Mouse (Mus musculus): ENCODE results near the gene Serinc3.
"Not testable (repeated sequence)": the region's sequence is repeated elsewhere in the genome, so short reads cannot be mapped to it uniquely, and the experiment has no call there.

The Serinc3 gene

DNA sequence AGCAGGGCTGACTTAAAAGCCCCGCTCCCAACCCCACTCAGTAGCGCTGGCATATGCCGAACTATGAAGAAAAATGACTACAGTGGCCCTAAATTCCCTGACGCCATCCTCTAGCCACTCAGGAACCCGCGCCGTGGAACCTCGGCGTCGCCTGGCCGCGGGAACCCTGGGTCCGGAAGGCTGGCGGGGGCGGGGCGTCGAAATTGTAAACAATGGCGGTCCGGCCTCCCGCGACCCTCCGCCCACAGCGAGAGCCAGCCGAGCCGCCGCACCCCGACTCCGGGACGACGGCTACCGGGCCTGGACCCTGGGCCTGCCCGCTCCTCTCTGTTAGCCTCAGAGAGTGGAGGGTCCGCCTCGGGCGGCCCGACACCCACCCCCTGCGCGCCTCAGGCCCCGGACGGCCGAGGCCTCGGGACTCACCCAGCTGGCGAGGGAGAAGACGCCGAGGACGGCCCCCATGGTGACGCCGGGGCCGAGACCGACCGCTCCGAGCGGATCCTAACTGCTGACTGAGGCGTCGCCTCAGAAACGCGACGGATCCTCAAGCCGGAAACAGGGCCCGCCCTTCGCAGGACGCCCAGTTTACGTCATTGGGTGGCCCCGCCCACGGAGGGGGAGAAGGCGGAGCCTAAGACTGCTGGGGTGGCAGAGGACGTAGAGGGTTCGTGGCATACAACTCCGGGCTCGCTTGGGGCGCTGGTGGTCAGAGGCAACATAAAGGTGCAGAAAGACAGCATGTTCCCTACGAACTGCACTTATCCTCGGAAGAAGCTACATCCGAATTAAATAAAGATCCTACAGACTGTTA lies at the start of gene Serinc3:
Gene Serinc3 (minus strand): TSS at position 557 of the 811 bp plus-strand sequence.
- DNase-seq (ENCODE audit: low spot score), result peak; percentile 98

DNA sequence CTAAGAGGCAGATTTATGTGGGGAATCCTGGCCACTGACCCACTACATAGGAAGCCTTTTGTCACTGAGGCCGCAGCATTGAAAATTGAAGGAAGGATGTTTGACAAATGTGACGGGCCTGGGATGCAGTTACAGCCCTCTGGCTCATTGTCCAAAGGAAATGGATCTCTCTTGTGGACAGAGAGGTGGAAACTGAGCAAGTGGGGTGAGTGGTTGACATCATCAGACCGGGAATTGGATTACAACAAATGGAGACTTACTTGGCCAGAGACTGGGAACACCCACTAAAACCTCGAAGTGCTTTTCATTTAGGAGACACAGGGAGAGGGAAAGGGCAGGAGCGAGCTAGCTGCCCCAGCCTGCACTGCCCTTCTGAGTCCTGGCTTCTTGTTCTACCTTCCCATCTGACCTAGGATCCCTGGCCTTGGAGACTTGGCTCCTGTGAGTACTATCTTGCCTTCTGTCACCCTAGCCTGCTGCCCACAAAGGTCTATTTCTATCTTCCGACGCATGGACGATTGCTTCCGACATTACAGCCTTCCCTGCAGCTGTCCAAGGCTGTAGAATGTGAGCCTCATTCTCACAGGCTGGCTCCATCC lies 48.9 kb upstream of the Serinc3 start:
- peak; percentile 33 for DNase-seq (ENCODE audit: low spot score)

DNA sequence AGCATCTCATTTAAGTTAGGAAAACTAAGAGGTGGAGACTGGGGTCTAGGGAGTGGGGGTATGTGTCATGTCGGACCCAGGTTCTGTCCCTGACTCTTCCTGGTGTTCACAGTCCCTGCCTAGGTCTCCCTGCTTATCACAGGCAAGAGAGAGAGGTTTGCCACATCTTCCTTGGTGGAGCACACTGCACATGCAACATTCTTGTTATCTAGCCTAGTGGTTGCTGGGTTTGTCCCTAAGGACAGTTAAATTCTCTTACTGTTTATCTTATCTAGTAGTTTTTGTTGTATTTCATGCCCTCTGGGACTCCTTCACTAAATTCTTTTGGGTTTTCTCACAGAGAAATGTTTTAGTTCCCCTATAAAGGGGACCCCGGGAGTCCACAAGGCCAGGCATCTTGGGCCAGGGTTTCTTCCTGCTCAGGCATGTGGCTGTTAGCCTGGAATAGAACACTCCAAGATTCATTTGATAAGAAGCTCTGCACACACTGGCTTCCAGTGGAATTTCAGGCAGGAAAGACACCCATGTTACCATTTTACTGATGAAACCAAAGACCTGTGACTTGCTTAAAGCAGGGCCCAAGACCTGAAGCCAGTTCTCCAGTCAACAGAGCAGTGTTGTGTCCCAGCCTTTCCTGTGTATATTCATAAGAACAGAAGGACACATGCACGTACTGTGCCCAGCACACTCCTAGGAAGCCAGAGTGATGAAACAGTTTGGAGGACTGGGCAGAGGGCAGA lies 48.1 kb upstream of the Serinc3 start:
- no peak for DNase-seq (ENCODE audit: low spot score)

DNA sequence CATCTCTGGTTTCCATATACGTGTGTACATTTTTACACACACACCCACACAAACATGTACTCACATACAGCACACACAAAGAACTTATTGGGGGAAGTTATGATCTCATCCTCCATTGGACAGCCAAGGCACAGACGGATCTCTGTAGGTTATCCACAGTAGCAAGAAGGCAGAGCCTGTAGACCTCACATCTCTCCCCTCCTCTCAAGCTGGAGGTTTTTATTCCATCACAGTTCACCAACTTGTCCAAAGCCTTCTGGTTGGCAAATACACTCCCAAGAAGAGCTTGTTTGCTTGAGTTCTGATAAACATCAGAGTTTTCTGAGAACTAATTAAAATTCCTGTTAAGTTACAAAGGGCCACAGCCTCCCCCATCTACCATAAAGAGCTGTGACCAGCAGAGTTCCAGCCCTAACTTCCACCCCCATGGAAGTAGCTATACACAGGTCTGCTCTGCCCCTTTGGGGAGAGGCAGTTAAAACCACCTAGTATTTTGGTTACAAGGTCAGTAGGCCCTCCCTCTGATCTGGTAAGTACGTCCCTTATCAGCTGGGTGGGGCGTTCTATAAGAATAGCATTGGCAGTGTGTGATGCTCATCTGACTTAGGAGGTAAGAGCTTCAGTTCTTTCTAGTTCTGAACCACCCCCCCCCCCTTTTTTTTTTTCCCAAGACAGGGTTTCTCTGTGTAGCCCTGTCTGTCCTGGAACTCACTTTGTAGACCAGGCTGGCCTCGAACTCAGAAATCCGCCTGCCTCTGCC lies 47.1 kb upstream of the Serinc3 start:
- no peak for DNase-seq (ENCODE audit: low spot score)

DNA sequence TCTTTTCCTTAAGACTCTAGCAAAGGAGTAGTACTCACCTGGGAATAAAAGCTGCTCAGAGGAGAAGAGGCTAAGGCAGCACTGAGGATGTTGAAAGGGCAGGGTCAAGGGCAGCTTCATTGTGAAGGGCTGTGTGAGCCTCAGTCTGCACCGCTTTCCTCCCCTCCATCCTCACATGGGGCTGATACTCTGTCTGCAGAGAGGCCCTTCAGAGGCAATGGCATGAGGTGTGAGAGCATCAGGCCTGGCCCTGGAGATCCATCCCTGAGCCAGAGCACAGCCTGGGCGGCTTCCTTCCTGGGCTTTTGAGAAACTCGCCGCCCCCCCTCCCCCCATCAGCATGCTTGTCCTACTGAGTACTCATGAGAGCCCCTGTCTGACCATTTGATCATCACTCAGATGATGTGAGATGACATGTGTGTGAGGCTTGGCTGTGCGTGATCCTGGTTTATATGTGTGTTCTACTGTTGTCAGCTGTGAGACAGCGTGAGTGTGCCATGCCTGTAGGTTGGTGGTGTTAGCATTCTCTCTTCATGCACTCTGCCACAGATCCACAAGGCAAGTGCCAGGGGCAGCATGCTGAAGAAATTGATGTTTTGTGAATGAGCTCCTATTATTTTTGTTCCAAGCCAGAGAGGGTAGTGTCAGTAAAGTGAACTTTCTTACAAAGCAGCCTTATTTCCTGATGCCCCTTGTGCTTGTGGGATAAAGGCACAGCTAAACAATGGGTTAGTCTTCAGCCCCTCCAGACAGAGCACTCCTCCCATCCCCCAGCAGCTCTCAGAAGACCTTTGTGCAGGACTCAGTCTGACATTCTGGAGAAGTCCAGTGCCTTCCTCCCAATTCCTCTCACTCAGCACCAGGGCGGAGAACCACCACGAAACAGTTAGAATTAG lies 45.7 kb upstream of the Serinc3 start:
- DNase-seq (ENCODE audit: low spot score), result peak; percentile 27

DNA sequence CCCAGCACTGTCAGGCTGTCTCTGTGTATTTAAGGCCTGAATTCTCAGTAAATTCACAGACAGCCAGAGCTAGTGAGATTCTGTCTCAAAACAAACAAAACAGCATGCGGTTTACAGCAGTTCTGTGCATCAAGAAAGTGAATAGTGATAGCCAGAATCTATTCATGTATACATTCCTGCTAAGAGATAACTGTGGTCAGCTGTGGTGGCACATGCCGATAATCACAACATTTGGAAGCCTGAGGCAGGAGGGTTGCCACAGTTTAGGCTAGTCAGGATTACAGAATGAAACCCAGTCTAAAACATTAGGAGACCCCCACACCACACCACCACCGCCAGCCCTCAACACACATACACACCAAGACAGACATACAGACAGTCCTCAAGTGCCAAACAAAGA lies 44.8 kb upstream of the Serinc3 start:
- DNase-seq (ENCODE audit: low spot score), result no peak

DNA sequence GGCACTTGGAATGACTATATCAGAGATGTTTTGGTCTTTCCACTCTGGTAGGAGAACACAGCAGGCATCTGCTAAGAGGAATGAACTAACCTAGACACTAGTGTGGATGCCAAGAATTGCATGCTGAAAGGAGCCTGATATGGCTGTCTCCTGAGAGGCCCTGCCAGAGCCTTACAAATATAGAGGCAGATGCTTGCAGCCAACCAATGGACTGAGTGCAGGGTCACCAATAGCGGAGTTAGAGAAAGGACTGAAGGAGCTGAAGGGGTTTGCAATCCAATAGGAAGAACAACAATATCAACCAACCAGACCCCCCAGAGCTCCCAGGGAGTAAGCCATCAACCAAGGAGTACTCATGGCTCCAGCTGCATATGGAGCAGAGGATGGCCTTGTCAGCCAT lies 43.4 kb upstream of the Serinc3 start:
- not testable (repeated sequence) for DNase-seq (ENCODE audit: low spot score)

DNA sequence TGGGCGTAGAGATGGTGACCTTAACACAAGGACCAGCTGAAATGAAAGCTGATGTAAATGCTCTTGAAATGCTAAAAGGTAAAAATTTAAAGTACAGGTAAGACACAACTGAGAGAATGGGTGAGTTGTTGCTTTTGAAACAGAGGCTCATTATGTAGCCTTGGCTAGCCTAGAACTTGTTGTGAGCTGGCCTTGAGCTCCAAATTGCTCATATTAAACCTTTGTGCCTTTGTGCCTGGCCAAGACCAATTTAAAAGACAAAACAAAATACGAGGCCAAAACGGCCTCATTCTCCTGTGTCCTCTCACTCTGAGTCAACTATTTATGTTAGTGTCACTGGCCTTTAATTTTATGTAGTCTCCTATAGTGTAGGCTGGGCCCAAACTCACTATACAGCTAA lies 42.0 kb upstream of the Serinc3 start:
- DNase-seq (ENCODE audit: low spot score), result no peak

DNA sequence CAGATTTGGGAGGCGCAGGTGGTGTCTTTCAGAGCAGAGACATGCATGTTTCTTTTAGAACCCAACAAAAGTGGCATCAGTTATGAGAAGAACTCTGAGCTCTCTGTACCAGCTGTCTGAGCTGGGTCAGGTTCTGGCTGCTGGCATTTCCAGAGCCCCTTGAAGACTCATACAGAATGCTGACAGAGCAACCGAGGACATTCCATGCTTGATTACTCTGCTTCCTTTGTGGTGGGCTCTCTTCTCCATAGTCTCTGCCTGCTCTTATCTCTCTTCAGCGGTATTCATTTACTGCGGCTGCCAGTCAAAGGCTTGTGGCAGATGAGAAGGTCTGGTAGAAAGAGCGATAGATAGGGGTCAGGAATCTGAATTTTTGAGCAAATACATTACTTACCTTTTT lies 41.3 kb upstream of the Serinc3 start:
- no peak for DNase-seq (ENCODE audit: low spot score)

DNA sequence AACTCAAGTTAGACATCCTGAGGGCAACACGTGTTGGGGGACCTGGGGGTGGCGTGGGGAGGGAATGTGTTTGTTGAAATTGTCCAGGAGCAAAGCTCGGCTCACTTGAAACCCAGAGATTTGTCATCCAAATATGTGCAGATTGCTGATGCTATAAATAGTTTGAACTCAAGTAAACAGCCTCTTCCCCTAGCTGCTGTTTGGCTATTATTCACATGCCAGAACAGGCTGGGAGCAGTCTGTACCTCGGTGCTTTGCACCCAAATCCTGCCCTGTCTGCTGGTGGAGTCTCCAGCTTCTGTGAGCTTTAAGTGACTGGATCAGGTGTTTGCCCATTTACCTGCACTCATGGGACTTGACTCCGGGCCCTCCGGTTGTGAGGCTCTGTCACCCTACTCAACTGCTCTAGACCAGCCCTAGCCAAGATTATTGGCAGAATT lies 40.9 kb upstream of the Serinc3 start:
- no peak for DNase-seq (ENCODE audit: low spot score)

DNA sequence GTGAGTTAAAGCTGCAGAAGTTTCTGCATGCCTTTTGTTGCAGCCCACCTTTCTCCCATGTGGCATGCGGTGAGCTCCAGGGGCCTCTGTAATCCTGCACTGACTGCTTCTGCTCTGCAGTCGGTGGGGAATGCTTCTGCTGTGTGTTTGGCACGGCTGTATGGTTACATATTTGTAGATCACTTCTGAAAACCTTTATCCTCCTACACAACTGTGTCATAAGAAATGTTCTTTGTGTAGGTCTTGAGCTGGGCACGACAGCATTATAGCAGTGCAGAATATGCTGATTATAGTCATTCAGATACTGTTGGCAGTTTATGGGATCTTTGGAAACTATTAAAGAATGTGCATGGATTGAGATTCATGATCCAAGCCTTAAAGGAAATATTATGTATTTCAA lies 40.4 kb upstream of the Serinc3 start:
- DNase-seq (ENCODE audit: low spot score), result no peak

DNA sequence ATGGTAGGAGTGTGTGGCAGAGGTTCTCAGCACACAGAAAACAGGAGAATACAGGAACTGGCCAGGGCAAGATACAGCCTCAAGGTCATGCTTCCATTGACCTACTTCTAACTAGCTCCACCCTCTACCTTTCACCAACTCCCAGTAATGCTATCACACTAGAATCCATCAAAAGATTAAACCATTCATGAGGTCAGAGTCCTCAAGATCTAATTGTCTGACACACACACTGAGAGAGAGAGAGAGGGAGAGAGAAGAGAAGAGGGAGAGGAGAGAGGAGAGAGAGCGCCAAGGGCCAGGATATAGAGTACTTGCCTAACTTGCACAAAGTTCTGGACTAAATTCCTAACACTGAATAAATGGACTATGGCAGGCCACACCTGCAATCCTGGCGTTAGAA lies 37.4 kb upstream of the Serinc3 start:
- no peak for DNase-seq (ENCODE audit: low spot score)

DNA sequence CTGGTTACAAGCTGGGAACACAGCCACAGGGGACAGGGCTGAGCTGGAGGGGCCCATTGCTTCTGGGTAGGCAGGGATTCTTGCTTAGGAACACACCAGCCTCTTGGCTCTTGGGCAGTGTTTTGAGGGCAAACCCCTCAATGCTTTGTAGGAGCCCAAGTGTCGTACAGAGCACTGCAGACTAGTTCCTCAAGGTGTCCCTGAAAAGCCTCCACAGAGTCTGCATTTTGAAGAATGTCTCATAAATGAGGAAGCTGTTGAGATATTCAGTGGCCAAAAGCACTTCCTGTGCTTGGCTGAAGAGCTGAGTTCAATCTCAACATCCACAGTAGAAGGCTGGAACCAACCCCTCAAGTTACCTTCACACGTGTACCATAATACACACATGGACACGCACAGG lies 31.8 kb upstream of the Serinc3 start:
- DNase-seq (ENCODE audit: low spot score), result no peak

DNA sequence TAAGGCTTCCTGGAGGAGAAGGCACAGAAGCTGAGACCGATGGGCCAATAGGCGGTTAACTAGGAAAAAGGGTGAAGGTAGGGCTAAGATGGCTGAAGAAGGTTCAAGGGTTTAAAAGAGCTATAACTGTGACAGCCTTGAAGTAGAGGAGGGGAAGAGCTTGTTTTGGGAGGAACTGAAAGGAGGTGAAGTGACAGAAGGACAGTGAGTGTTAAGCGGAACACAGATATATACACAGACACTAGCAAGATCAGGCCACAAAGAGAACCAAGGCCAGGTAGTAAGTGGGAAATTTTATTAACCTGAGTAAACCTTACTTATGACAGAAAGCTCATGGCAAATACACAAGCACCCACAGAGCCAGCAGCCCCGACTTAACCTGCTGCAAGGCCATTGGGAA lies 31.4 kb upstream of the Serinc3 start:
- no peak for DNase-seq (ENCODE audit: low spot score)

DNA sequence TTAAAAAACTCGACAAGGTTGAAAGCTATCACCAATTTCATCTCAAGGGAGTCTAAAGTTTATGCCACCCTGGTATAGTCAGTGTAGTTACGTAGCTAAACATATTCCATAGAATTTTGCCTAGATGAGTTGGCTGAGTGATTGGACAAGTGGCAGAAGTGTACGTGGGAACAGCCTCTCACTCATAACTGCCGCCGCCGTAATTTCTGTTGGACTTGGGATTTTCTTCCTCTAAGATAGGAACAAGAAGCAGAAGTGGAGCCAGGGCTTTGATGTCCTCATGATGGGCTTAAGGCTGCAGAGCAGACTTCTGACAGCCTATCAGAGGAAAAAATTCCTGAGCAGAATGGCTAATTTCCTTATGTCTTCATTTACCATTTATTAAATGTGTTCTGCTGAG lies 30.7 kb upstream of the Serinc3 start:
- DNase-seq (ENCODE audit: low spot score), result no peak

DNA sequence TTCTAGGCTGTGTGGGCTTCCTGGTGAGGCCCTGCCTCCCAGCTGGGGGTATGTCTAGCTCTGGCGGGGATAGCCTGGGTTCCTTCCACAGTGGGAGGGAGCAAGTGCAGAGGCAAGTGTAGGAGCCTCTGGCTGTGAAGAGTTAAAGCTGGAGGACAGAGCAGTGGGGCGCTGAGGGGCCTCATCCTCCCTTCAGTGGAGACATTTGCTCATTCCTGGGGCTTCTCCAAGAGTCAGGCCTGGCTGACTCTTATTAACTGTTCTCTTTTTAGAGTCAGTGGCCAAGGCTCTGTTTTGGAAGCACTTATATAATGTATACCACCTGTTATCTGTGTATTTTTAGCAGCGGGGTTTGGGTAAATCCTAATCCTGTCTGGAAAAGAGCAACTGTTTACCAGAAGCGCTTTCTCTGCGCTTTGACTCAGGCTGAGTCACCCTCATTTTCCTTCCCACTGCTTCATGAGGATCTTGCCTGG lies 30.3 kb upstream of the Serinc3 start:
- no peak for DNase-seq (ENCODE audit: low spot score)

DNA sequence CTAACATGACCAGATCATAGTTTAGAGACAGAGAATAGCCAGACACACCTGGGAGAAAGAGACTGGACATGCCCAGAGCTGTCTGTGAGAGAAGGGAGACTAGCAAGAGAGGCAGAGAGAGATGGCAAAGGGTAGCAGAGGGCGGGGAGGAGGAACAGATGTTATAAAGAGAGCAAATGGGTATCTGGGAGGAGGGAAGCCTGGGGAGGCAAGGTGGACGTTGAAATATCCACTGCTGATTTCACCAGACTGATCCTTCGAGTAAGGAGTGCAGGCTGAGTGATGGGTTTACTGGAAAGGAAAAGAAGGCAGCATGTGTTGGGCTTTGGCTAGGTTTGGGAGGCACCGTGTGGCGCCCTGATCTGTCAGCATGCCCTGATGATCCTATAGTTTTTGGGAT lies 29.5 kb upstream of the Serinc3 start:
- no peak for DNase-seq (ENCODE audit: low spot score)

DNA sequence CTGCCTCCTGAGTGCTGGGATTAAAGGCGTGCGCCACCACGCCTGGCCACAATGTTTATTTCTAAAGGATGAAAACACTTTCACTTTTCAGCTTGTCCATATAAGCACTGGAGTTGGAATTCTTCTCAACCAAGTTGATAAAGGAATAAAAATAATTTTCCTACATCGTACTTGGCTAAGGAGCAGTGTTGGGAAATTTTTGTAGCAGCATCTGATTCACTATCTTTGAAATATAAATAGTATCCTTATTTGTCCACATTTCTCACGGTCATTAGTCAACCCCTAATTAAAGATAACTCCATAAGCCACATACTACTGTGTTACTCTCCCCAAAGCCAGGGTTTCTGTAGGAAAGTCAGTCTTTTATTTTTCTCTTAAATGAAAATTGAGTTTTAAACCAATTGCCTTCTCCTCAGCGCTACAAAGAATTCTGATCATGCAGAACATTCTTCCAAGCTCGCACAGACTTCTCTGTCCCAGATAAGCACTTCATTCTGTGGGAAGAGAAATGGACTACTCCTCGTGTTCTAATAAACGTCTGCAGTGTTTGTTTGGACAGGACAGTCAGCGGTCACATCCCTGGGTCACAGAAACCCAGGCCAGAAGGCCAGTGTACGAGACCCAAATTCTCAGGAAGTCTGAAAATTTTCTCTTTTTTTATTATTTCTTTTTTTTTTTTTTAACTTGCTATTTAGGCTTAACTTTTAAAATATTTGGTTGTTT lies 26.1 kb upstream of the Serinc3 start:
- DNase-seq (ENCODE audit: low spot score), result no peak

DNA sequence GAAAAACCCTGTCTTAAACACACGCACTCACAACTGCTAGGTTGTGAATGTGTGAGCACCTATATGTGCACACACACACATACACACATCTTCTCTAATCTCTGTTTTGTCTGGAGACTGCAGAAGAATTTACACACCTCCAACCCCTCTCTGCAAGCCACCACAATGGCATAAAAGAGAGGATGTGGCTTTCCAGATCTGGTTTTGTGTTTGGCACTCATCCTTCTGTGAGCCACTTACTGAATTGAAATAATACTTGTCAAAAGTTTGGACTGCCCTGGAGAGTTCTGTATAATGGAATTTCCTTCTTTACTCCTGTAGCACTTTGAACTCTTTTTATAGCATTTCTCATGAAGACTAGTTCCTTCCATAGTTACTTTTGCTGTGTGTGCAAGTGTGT lies 22.1 kb upstream of the Serinc3 start:
- no peak for DNase-seq (ENCODE audit: low spot score)

DNA sequence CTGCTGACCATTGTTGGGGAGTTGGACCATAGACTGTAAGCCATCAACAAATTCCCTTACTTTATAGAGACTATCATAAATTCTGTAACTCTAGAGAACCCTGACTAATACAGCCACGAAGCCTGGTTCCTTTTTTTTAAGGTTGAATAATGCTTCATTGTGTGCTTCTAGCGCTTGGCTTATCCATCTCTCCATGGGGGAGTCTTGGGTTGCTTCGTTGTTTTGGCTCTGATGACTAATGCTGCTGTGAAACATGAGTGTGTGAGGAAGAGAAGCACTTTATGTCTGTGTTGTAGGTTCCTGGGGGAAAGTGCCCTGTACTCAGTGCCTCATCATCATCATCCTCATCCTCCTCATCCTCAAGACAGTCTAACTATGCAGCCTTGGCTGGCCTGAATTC lies 19.0 kb upstream of the Serinc3 start:
- no peak for DNase-seq (ENCODE audit: low spot score)
